Mouse (Mus musculus): ENCODE data around the gene Hcfc1r1. TPM values are rescaled to one million over a fixed set of nuclear protein-coding genes. Genes with fewer than 3 reads are reported as not detected.

Gene Hcfc1r1
- 423 and 457 TPM in 2 replicates for polyA plus RNA-seq (2012; rRNA removed; ENCODE audit: low replicate concordance)

DNA sequence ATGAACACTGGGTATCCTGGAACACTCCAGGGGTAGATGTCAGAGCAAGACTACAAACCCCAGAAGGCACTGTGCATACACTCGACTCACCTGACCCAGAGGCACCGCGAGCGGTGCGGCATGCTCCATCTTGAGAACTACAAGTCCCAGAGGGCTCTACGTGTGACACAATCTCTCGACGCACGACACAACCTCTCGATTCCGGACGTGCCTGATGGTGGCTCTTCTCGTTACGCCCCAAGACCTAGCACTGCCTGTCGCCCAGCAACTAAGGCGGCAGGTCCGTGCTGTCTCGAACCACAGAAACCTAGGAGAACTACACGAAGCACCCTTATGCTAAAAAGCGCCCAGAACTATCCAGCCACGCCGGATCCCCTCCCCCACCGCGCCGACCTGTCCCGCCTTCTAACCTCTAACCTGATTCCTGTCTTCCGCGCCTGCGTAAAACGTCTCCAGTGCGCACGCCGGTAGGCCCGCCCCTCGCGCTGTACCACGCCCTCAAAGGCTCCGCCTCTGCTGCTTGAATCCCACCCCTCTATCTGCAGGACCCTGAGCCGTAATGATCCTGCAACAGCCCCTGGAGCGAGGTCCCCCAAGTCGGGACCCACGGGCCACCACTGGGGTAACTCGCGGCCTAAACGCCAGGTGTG is at the start of gene Hcfc1r1, which contains the start of gene Thoc6:
TSS of gene Hcfc1r1 (plus strand) at position 173 of the 650 bp plus-strand sequence.
TSS of gene Thoc6 (minus strand) at position 459 of the 650 bp plus-strand sequence.

DNA sequence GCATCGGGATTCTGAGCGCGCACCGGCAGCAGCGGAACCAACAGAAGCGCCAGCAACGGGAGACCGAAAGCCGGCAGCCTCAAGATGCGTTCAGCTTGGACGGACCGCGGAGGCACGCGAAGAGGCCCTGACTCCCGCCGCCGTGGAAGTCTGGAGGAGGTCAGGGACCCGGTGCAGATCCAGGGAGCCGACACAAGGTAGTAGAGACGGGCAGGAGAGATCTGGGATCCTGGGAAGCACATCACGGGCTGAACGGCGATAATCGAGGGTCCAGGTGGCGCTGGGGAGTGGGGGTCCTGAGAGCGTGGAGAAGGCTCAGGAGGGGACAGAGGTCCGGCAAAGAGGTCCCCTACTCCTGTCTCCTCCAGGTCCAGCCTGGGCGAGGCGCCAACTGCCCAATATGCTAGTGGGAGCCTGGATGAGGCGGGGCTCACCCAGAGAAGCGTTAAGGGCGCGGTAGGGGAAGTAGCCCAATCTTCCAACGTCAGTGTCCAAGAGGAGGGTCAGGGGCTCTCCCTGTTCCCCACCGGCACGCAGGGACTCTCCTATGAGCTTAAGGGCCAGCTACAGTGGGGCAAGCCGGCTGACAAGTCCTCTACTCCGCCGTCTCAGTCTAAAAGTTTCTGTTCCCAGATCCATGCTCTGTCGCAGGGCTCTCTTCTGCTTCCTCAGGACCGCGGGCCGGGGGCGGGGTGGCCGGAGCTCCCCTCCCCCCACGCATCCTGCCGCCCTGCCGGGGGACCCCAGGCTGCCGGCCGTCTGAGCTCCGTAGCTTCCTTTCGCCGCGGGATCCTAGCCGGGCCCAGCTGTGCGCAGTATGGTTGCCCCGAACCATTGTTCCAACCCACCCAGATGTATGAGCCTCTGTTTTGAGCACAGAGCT is 28.5 kb upstream of the Hcfc1r1 start, which contains the start of gene Mmp25:
TSS of gene Mmp25 (minus strand) at position 665 of the 883 bp plus-strand sequence.

DNA sequence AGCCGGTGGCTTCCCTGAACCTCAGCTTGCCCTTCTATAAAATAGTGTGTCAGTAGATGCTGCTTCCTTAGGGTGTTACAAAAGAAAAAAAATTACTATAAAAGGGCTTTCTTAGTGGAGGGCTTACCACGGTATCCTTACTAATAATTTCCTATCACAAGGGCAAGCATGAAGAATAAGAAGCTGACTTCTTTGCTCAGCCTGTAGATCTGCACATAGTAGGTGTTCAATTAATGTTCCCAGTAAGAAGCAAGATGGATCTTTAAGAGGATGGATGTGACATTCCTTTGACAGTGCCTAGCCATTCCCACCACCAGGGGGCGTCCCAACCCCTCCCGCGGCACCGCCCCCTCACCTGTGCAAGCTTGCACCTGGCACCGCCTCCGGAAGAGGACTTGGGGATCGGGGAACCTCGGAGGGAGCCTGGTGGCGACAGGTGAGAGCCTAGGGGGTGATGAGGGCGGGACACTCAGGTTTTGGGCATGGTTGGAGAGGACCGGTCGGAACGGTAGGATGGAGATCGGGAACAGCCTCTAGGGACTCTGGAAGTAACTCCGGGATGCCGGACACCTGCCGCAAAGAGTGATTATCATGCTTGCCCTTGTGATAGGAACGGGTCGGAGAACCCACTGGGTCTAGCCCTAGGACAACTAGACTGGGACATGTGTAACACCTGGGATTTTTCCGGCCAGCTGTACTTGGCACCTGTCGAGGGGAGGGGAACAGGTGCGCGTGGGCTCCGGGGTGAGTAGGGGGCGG is 13.1 kb upstream of the Hcfc1r1 start, which contains the start of gene Bicdl2:
TSS of gene Bicdl2 (plus strand) at position 390 of the 759 bp plus-strand sequence.

DNA sequence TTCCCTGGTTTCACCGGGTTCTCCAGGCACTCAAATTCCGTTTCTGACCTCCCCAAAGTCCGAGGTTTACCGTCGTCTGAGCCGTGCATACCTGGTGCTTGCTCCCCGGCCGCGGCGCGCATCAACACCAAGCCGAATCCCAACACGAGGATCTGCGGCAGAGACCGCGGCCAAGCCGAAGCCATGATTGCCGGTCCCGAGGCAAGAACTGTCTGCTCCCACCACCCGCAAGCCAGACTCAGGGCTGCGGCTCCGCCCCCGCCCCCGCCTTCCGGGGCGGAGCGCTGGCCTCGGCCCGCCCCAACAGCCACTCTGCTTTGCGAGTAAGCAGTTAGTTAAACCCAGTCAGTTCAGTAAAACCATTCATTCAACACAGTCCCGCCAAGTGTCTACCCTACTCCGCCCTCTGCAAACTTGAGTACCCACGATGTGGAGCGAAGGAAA is 3.9 kb downstream of the Hcfc1r1 start, which contains the start of gene Tnfrsf12a:
TSS of gene Tnfrsf12a (minus strand) at position 233 of the 444 bp plus-strand sequence.

DNA sequence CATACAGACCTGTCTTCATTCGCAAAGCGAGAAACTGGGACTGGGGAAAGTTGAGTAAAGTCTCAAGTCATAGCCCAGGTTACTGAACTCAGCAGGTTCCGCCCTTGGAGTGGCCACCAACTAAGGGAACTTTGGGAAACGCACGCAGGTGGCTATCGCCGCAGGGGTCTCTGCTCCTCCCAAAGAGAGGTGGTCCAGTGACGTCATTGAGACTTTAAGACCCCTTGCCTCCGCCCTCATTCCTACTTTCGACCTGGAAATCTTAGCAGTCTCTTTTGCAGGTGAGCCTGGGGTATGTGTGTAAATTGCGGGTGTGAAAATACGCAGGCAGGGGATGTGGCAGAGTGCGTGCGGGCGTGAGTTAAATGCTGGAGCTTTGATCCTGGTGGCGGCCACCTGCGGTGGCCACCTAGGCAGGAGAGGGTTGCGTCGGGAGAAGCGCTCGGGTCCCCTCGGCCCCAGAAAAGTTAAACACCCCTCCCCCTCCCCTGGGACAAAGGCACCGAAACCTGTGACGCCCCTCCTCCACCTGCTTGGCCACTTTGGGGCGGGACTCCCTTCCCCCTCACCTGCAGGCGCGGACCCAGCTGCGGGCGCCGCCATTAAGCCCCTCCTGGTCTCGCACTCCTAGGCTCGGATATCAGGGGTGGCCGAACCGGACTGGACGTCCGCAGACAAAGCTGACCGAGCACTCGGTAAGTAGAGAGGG is 5.9 kb downstream of the Hcfc1r1 start, which contains the start of gene Cldn6:
TSS of gene Cldn6 (plus strand) at position 123 of the 709 bp plus-strand sequence.

DNA sequence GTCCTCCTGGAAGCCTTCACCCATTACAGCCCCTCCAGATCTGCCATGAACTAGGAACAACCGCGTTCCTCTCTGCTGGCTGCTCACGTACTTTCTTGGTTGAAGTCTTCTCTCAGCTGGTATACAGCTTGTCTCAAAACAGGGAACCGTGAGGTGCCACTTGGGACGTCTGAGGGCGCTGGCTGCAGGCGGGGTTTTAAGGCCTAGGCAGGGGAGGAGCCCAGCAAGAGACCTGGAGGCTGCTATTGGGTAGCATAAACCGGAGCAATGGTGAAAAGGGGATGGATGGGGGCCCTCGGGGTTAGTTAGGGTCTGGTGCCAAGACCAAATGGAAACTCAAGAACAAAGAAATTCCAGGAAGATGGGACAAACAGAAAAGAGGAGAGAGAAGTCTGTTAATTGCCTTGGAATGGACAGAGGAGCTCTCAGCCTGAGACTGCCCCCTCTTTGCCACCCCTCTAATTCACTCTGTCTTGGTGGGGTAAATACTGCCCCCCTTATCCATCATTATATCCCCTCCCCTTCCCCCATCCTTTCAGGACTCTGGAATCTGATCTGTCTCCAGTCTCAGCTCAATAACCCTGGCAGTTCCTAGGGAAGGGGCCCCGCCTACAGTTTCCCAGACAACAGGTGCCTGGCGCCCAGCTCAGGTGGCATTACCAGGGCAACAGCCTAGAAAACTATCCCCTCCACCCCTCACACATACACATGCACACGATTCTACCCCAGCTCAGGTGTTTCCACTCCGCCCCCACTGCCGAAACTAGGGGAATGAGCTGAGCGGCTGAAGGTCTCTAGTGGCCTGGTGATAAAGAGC is 10.7 kb downstream of the Hcfc1r1 start, which contains the start of gene Cldn9:
TSS of gene Cldn9 (minus strand) at position 171 of the 817 bp plus-strand sequence.

DNA sequence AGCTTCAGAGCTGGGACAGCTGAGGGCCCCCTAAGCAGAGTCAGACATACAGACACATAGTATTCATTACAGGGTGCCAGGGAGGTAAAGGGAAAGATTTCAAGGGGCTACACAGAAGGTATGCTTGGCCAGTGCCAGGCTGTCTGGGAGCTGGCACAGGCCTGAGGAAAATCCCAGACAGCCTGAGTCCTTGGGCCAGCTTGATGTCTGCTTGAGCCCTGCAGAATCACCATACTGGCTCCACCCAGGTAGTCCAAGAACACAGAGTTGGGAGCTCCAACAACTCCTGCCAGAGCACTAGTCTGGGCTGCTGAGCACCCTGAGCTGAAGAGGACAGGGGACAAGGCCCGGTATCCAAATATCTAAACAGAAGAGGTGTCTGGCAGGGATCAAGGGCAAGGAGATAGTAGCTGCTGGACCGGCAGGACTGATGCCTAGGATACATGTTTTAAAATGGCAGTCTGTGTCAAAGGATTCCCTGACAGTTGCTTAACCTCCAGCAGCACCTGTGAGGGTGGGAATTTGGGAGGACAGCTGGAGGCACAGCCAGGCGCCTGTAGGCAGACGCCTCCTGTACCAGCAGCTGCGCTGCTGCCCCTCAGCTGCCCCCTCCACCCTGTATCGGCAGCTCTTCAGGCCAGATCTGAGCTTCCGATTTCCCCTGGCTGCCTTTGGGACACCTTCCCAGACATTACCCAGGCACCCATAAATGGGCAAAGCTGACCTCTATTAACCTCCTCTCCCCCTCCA is 49.2 kb downstream of the Hcfc1r1 start, which contains the start of gene 1520401A03Rik:
TSS of gene 1520401A03Rik (minus strand) at position 408 of the 750 bp plus-strand sequence.

Other genes starting within 250 kb of the Hcfc1r1 start
- not detected in 2 replicates for gene Vmn2r117, start 193.9 kb upstream of the Hcfc1r1 start, polyA plus RNA-seq (2012; rRNA removed; ENCODE audit: low replicate concordance)
- gene Zfp213, start 109.4 kb upstream of the Hcfc1r1 start, polyA plus RNA-seq (2012; rRNA removed; ENCODE audit: low replicate concordance): 12.0 and 13.1 TPM in 2 replicates
- gene Zfp13, start 74.1 kb upstream of the Hcfc1r1 start, polyA plus RNA-seq (2012; rRNA removed; ENCODE audit: low replicate concordance): 6.5 and 13.2 TPM in 2 replicates
- gene Zscan10, start 72.7 kb upstream of the Hcfc1r1 start, polyA plus RNA-seq (2012; rRNA removed; ENCODE audit: low replicate concordance): not detected in 2 replicates
- 0.81 and 1.5 TPM in 2 replicates for gene Mmp25, start 28.3 kb upstream of the Hcfc1r1 start, polyA plus RNA-seq (2012; rRNA removed; ENCODE audit: low replicate concordance)
- 5.3 and 6.5 TPM in 2 replicates for gene Bicdl2, start 13.1 kb upstream of the Hcfc1r1 start, polyA plus RNA-seq (2012; rRNA removed; ENCODE audit: low replicate concordance)
- 22.7 and 23.3 TPM in 2 replicates for gene Thoc6, start 286 bp downstream of the Hcfc1r1 start, polyA plus RNA-seq (2012; rRNA removed; ENCODE audit: low replicate concordance)
- gene Tnfrsf12a, start 3.9 kb downstream of the Hcfc1r1 start, polyA plus RNA-seq (2012; rRNA removed; ENCODE audit: low replicate concordance): 16.8 and 17.2 TPM in 2 replicates
- gene Cldn6, start 5.7 kb downstream of the Hcfc1r1 start, polyA plus RNA-seq (2012; rRNA removed; ENCODE audit: low replicate concordance): 0.44 and 1.2 TPM in 2 replicates
- gene Cldn9, start 10.4 kb downstream of the Hcfc1r1 start, polyA plus RNA-seq (2012; rRNA removed; ENCODE audit: low replicate concordance): 0.14 and 0.55 TPM in 2 replicates
- 0.05 and 0.09 TPM in 2 replicates for gene 1520401A03Rik, start 49.2 kb downstream of the Hcfc1r1 start, polyA plus RNA-seq (2012; rRNA removed; ENCODE audit: low replicate concordance)
- gene Pkmyt1, start 52.7 kb downstream of the Hcfc1r1 start, polyA plus RNA-seq (2012; rRNA removed; ENCODE audit: low replicate concordance): 58.5 and 61.5 TPM in 2 replicates
- gene Paqr4, start 67.3 kb downstream of the Hcfc1r1 start, polyA plus RNA-seq (2012; rRNA removed; ENCODE audit: low replicate concordance): 144 and 151 TPM in 2 replicates
- 5.0 and 7.8 TPM in 2 replicates for gene Kremen2, start 72.2 kb downstream of the Hcfc1r1 start, polyA plus RNA-seq (2012; rRNA removed; ENCODE audit: low replicate concordance)
- 15.9 and 34.2 TPM in 2 replicates for gene Flywch1, start 98.0 kb downstream of the Hcfc1r1 start, polyA plus RNA-seq (2012; rRNA removed; ENCODE audit: low replicate concordance)
- 3.8 and 6.0 TPM in 2 replicates for gene Flywch2, start 112.5 kb downstream of the Hcfc1r1 start, polyA plus RNA-seq (2012; rRNA removed; ENCODE audit: low replicate concordance)
- gene Srrm2, start 116.9 kb downstream of the Hcfc1r1 start, polyA plus RNA-seq (2012; rRNA removed; ENCODE audit: low replicate concordance): 340 and 451 TPM in 2 replicates
- gene Elob, start 155.5 kb downstream of the Hcfc1r1 start, polyA plus RNA-seq (2012; rRNA removed; ENCODE audit: low replicate concordance): 480 and 804 TPM in 2 replicates
- gene Prss33, start 162.5 kb downstream of the Hcfc1r1 start, polyA plus RNA-seq (2012; rRNA removed; ENCODE audit: low replicate concordance): 0.11 and 1.1 TPM in 2 replicates
- 308 and 338 TPM in 2 replicates for gene Prss32, start 170.3 kb downstream of the Hcfc1r1 start, polyA plus RNA-seq (2012; rRNA removed; ENCODE audit: low replicate concordance)
- gene Prss41, start 170.6 kb downstream of the Hcfc1r1 start, polyA plus RNA-seq (2012; rRNA removed; ENCODE audit: low replicate concordance): 2.4 and 2.8 TPM in 2 replicates
- gene Prss21, start 194.5 kb downstream of the Hcfc1r1 start, polyA plus RNA-seq (2012; rRNA removed; ENCODE audit: low replicate concordance): not detected in 2 replicates
- gene Dcpp1, start 207.3 kb downstream of the Hcfc1r1 start, polyA plus RNA-seq (2012; rRNA removed; ENCODE audit: low replicate concordance): not detected in 2 replicates
- not detected in 2 replicates for gene Dcpp2, start 207.3 kb downstream of the Hcfc1r1 start, polyA plus RNA-seq (2012; rRNA removed; ENCODE audit: low replicate concordance)
- not detected in 2 replicates for gene Dcpp3, start 243.9 kb downstream of the Hcfc1r1 start, polyA plus RNA-seq (2012; rRNA removed; ENCODE audit: low replicate concordance)

Measured in duodenum, adult 2 months (tissue).